In the genomic region with DNA sequence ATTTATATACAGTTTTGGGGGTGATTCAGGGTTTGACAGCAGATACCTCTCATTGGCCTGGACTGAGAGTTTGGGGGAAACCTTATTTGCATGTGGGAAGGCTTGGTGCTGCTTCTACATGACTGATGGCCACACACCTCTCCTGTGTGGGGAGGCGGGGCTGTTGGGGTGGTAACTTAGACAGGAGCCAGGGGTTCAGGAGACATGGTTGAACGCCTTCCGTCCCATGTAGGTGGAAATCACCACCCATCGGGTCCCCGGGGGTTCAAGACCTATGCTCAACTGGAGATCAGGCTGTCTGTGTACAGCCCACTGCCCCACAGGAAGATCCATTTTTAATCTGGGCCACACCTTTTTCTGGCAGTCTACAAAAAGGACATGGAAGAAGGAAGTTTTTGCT, we compare ENCODE assay signal across 26 mouse cellular contexts. TPM values are rescaled to one million over a fixed set of nuclear protein-coding genes. Genes with fewer than 3 reads are reported as not detected.
DNase-seq lines count a peak whose midpoint lies in the region; ATAC-seq lines count a peak whose summit lies in the region.
"Had no signal": no experiment of that assay in that cellular context is flagged by ENCODE, and none has a peak within 500 bp of the region (broad histone marks: within the 10 kb centered on the region; RNA-seq: fewer than 3 reads in every experiment).

No protein-coding gene starts in this region.

- no peaks in the 10 kb centered on the region for H3K9me3 ChIP-seq in heart, embryonic 10.5 days
- no peaks in the 10 kb centered on the region for H3K9me3 ChIP-seq in midbrain, embryonic 16.5 days (replicated peaks; ENCODE audit: control insufficient read depth, low read length, poor library complexity, severe bottlenecking)
- no peaks in the 10 kb centered on the region for H3K9me3 ChIP-seq in forebrain, embryonic 13.5 days (replicated peaks)
- H3K9me3 ChIP-seq: G1E; neural tube, embryonic 12.5 days had no signal

- intact Hi-C loops in heart, postnatal 14 days (cut with DNase I), result no loop called here

- no peak for ATAC-seq in midbrain, embryonic 16.5 days
- ATAC-seq in forebrain, embryonic 13.5 days, result no peak
- ATAC-seq: forebrain, embryonic 15.5 days; inflammation-experienced regulatory T-cells, adult 6 months; lung, postnatal 0 days; Patski had no signal

- no peaks in the 10 kb centered on the region for H3K4me1 ChIP-seq in heart, embryonic 10.5 days
- no peaks in the 10 kb centered on the region for H3K4me1 ChIP-seq in midbrain, embryonic 16.5 days (ENCODE audit: control insufficient read depth, insufficient read depth, low read length)
- H3K4me1 ChIP-seq in forebrain, embryonic 13.5 days, result no peaks in the 10 kb centered on the region
- H3K4me1 ChIP-seq: forebrain, embryonic 15.5 days; hindbrain, embryonic 13.5 days; neural tube, embryonic 12.5 days had no signal

- WGBS in heart, embryonic 10.5 days, result 90% methylated on average over 5 of the region's 5 CpGs
- WGBS in midbrain, embryonic 16.5 days, result 91% methylated on average over 5 of the region's 5 CpGs
- WGBS in forebrain, embryonic 13.5 days, result 94% methylated on average over 5 of the region's 5 CpGs

- no peaks in the 10 kb centered on the region; the same call in 1 of the 2 replicates for H3K36me3 ChIP-seq in heart, embryonic 10.5 days
- no peaks in the 10 kb centered on the region for H3K36me3 ChIP-seq in midbrain, embryonic 16.5 days (ENCODE audit: control insufficient read depth, insufficient read depth, low read length)
- no peaks in the 10 kb centered on the region for H3K36me3 ChIP-seq in forebrain, embryonic 13.5 days (ENCODE audit: poor library complexity, severe bottlenecking)
- H3K36me3 ChIP-seq: forebrain, embryonic 15.5 days; neural tube, embryonic 12.5 days had no signal

- no peaks in the 10 kb centered on the region for H3K27me3 ChIP-seq in heart, embryonic 10.5 days (ENCODE audit: insufficient read depth, poor library complexity, severe bottlenecking)
- no peaks in the 10 kb centered on the region for H3K27me3 ChIP-seq in midbrain, embryonic 16.5 days (ENCODE audit: control insufficient read depth, insufficient read depth, low read depth, low read length)
- no peaks in the 10 kb centered on the region for H3K27me3 ChIP-seq in forebrain, embryonic 13.5 days
- H3K27me3 ChIP-seq: forebrain, embryonic 15.5 days; hindbrain, embryonic 13.5 days; limb, embryonic 13.5 days; neural tube, embryonic 12.5 days; Patski had no signal

- no peak overlapping the region for H3K9ac ChIP-seq in midbrain, embryonic 16.5 days (ENCODE audit: low read depth, low read length)
- no peak overlapping the region for H3K9ac ChIP-seq in forebrain, embryonic 13.5 days
- H3K9ac ChIP-seq: forebrain, embryonic 15.5 days; hindbrain, embryonic 13.5 days; limb, embryonic 13.5 days; neural tube, embryonic 12.5 days had no signal

- no peak overlapping the region for H3K4me3 ChIP-seq in heart, embryonic 10.5 days
- H3K4me3 ChIP-seq in midbrain, embryonic 16.5 days (ENCODE audit: low read depth, low read length), result no peak overlapping the region
- no peak overlapping the region for H3K4me3 ChIP-seq in forebrain, embryonic 13.5 days
- H3K4me3 ChIP-seq: forebrain, embryonic 15.5 days; hindbrain, embryonic 13.5 days; limb, embryonic 13.5 days; neural tube, embryonic 12.5 days had no signal

- no peak overlapping the region for H3K4me2 ChIP-seq in midbrain, embryonic 16.5 days (ENCODE audit: low read length)
- H3K4me2 ChIP-seq in forebrain, embryonic 13.5 days, result no peak overlapping the region
- H3K4me2 ChIP-seq: forebrain, embryonic 15.5 days; heart, embryonic 11.5 days; hindbrain, embryonic 13.5 days; limb, embryonic 13.5 days; neural tube, embryonic 12.5 days had no signal

- no peak overlapping the region for H3K27ac ChIP-seq in heart, embryonic 10.5 days
- H3K27ac ChIP-seq in midbrain, embryonic 16.5 days (ENCODE audit: low read length), result no peak overlapping the region
- no peak overlapping the region for H3K27ac ChIP-seq in forebrain, embryonic 13.5 days
- H3K27ac ChIP-seq: forebrain, embryonic 15.5 days; hindbrain, embryonic 13.5 days; limb, embryonic 13.5 days; neural tube, embryonic 12.5 days had no signal

- peak; percentile 39 for DNase-seq in heart, embryonic 10.5 days (ENCODE audit: low spot score)
- DNase-seq in heart, postnatal 14 days, result no peak
- peak; percentile 86 to 92 for DNase-seq in B cell, adult 2 months
- DNase-seq in skeletal muscle tissue, adult 2 months (ENCODE audit: low read depth, low spot score), result peak; percentile 22
- peak; percentile 64 to 73 for DNase-seq in spleen, postnatal 4 days (ENCODE audit: low spot score in 2 of 2)
- DNase-seq: adrenal gland, adult 8-10 months; cerebellum, adult 2 months; cerebellum, postnatal 36 days; kidney, adult 18-20 months; kidney, postnatal 4 days; layer of hippocampus, adult 9-11 months; midbrain, embryonic 14.5 days; retina, postnatal 1 day; right cerebral cortex, postnatal 25 days; thymus, postnatal 4 days had no signal

RNA-seq across cellular contexts. Expression of gene Ebf1, which starts 42.3 kb away (rescaled TPM):
- polyA plus RNA-seq in heart, embryonic 10.5 days (2016; fragmentation: Nextera tagmentation; extraction: Ambion mirVana), result 7.6 and 17.9 TPM in 2 replicates
- total RNA-seq in heart, postnatal 14 days (2021), result 10 to 100 TPM; 19.7 to 22.8 TPM
- polyA plus RNA-seq in midbrain, embryonic 16.5 days (2015; fragmentation: Nextera tagmentation; extraction: Ambion mirVana), result 52.9 and 53.3 TPM in 2 replicates
- 30.7 and 36.4 TPM in 2 replicates for polyA plus RNA-seq in forebrain, embryonic 13.5 days (2015; fragmentation: Nextera tagmentation; extraction: Ambion mirVana)
- polyA plus RNA-seq: G1E had no signal

RNA-seq across cellular contexts. Expression of gene Rnf145, which starts 56.1 kb away (rescaled TPM):
- 59.8 and 82.1 TPM in 2 replicates for polyA plus RNA-seq in heart, embryonic 10.5 days (2016; fragmentation: Nextera tagmentation; extraction: Ambion mirVana)
- 10 to 100 TPM; 21.8 to 28.8 TPM for total RNA-seq in heart, postnatal 14 days (2021)
- 108 and 110 TPM in 2 replicates for polyA plus RNA-seq in midbrain, embryonic 16.5 days (2015; fragmentation: Nextera tagmentation; extraction: Ambion mirVana)
- 78.0 and 84.3 TPM in 2 replicates for polyA plus RNA-seq in forebrain, embryonic 13.5 days (2015; fragmentation: Nextera tagmentation; extraction: Ambion mirVana)

Comparison
In these comparisons a context has a peak if more than half of its experiments do, and no peak if none do; other contexts are left out.
1. DNase-seq: peak in heart, embryonic 10.5 days (single experiment), B cell, adult 2 months (2 of 2), skeletal muscle tissue, adult 2 months (single experiment) and spleen, postnatal 4 days (2 of 2); none in heart, postnatal 14 days (0 of 2).